Mouse (Mus musculus): ENCODE results near the gene Vmn2r93.

The Vmn2r93 gene

DNA sequence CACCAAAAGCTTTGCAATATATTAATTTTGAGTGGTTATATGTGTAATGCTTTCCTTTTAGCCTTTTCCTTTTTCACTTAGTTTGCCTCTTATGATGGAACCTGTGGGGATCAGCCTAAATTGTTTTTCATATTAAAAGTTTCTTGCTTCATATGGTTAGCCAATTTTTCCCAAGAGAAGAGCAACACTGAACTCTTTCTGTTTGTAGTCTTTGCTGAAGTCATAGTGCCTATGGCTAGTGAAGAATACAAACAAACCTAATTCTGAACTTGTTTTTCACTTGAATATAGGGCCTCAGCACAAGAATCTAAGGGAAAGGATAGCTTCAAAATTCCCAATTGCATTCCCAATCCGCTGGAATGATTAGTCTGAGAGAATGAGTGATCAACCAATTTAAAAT lies at the start of gene Vmn2r93:
Gene Vmn2r93 (plus strand): TSS at position 301 of the 400 bp plus-strand sequence.
- DNase-seq (ENCODE audit: low read depth, low spot score), result no peak

DNA sequence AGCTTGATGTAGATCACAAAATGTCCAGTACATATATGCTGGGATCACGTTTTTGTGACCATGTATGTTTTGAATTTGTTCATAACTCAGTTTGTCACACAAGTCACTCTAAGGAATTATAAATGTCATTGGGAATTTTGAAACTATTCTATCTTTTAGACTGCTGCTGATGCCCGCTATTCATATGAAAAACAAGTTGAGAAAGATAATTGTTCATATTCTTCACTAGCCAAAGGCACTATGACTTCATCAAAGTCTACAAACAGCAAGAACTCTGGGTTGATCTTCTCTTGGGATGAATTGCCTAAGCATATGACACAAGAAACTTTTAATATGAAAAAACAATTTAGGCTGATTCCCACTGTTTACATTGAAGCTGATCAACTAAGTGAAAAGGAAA lies 20.2 kb upstream of the Vmn2r93 start, which contains the start of gene Vmn2r94:
Gene Vmn2r94 (minus strand): TSS at position 101 of the 400 bp plus-strand sequence.
- no peak for DNase-seq (ENCODE audit: low read depth, low spot score)

DNA sequence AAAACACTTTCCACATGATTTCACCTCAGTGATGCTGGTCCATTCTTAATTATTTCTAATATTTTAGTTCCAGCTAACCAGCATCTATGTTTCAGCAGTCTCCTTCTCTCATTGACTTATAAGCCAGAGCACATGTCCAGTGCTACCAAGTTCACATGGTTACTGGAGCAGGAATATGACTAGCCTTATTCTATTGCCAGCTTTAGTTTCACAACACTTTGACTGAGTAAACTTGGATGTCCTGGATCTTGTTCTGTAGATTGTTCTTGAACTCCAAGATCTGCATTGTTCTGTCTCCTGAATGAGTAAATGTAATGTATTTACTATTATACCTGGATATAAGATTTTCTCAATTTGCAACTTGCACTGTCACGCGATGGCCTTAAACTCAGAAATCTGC lies 25.1 kb downstream of the Vmn2r93 start:
- DNase-seq (ENCODE audit: low read depth, low spot score), result no peak

DNA sequence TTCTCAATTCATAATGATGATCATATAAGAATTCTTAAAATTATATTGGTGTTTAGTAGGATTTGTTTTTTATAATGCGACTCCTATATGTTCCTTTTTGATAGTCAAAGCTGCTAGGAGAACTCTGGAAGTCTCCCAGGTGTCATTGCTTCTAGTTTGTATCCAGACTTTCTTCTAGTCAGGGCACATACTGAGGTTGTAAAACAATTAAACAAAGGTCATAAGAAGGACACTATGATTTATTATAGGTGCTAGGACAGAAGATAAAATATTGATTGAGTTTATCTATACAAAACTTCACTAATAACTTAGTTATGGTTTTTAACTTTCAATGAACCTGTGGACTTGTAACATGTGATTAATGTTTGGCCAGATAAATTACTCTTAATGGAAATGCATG lies 62.1 kb downstream of the Vmn2r93 start:
- DNase-seq (ENCODE audit: low read depth, low spot score), result no peak

DNA sequence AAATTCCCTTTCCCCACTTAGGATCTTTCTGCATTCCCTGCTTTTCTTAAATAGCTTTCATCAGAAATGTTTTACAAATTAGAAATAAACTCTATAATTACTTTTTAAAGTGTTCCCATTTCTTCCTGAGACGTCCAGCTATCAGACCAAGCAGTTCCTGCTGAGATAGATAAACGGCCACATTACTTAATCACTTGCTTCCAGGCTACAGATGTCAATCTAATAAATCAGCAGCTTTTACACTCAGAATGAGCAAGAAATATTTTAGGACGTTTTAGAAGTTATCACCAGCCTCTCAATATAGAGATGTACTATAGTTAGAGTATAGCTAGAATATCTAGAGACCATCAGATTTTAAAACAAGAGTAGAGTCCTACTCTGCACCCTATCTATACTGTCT lies 62.7 kb downstream of the Vmn2r93 start:
- no peak for DNase-seq (ENCODE audit: low read depth, low spot score)

All from ZHBTc4 (cell line).